ENCODE assay signal across 10 mouse cellular contexts in the genomic region with DNA sequence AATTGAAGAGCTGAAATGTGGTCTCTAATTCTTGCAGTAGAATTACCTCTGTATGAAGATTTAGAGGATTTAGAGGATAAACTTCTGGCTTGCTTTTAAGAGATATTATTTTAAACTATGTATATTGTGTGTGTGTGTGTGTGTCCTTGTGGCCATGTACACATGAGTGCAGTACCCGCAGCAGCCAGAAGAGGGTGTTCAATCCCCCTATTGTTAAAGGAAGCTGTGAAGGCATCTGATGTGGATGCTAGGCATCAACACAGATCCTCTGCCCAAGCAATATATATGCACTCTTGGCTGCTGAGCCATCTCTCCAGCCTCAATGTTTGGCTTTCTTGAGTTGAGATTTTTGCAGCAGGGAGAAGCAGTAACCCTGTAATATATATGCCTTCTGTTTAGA.
DNase-seq lines count a peak whose midpoint lies in the region; ATAC-seq and TF ChIP-seq lines count a peak whose summit lies in the region.
"Had no signal": no experiment of that assay in that cellular context is flagged by ENCODE, and none has a peak within 500 bp of the region (broad histone marks: within the 10 kb centered on the region; RNA-seq: fewer than 3 reads in every experiment).

No protein-coding gene starts in this region.

- H3K4me3 ChIP-seq in layer of hippocampus, adult 2 months, result no peak overlapping the region
- H3K4me3 ChIP-seq in cortical plate, adult 2 months (ENCODE audit: insufficient read depth, low read length), result no peak overlapping the region
- H3K4me3 ChIP-seq in forebrain, embryonic 15.5 days, result no peak overlapping the region

- DNase-seq in CD4-positive, CD25-positive, alpha-beta regulatory T cell, adult 2 months (ENCODE audit: low read depth, low spot score), result peak; percentile 62
- DNase-seq in layer of hippocampus, adult 2 months (ENCODE audit: low spot score in 2 of 2), result no peak
- DNase-seq in layer of hippocampus, adult 9-10 months (ENCODE audit: low spot score), result no peak
- peak; percentile 38 to 42 for DNase-seq in B cell, adult 2 months
- no peak for DNase-seq in Muller cell, postnatal 12 days (ENCODE audit: inconsistent ontology term)
- DNase-seq: heart, postnatal 10 days; lung, adult 18-20 months had no signal

- no peaks in the 10 kb centered on the region for H3K9me3 ChIP-seq in forebrain, embryonic 15.5 days

- ATAC-seq in CD4-positive, CD25-positive, alpha-beta regulatory T cell, adult 4 months, result no peak
- no peak for ATAC-seq in forebrain, embryonic 15.5 days (replicated peaks)

- H3K4me2 ChIP-seq in forebrain, embryonic 15.5 days (replicated peaks), result no peak overlapping the region

- H3K27me3 ChIP-seq in forebrain, embryonic 15.5 days, result no peaks in the 10 kb centered on the region

- 100% methylated on average over 1 of the region's 1 CpGs for WGBS in forebrain, embryonic 15.5 days

- no peak overlapping the region for H3K9ac ChIP-seq in forebrain, embryonic 15.5 days (replicated peaks)

- no peaks in the 10 kb centered on the region for H3K4me1 ChIP-seq in cortical plate, adult 2 months (ENCODE audit: control insufficient read depth, insufficient read depth, low read length)
- H3K4me1 ChIP-seq in forebrain, embryonic 15.5 days, result no peaks in the 10 kb centered on the region

- TF ChIP-seq POLR2A in cortical plate, adult 2 months (IDR thresholded peaks at IDR 0.05; ENCODE audit: extremely low read depth, insufficient read depth, low read length), result no peak

- H3K27ac ChIP-seq in layer of hippocampus, adult 2 months, result no peak overlapping the region
- no peak overlapping the region for H3K27ac ChIP-seq in cortical plate, adult 2 months (ENCODE audit: insufficient read depth, low read length)
- no peak overlapping the region for H3K27ac ChIP-seq in forebrain, embryonic 15.5 days (replicated peaks)

- no peaks in the 10 kb centered on the region for H3K36me3 ChIP-seq in forebrain, embryonic 15.5 days

- peak; percentile 58 for TF ChIP-seq CTCF in layer of hippocampus, adult 2 months (conservative IDR thresholded peaks at IDR 0.05)
- 0 out of 2 replicates have a peak, but pooled peaks have one; percentile 23 for TF ChIP-seq CTCF in cortical plate, adult 2 months (IDR thresholded peaks at IDR 0.05; ENCODE audit: extremely low read depth, insufficient read depth, low read length)

Comparison
In these comparisons a context has a peak if more than half of its experiments do, and no peak if none do; other contexts are left out.
1. DNase-seq: peak in CD4-positive, CD25-positive, alpha-beta regulatory T cell, adult 2 months (single experiment) and B cell, adult 2 months (2 of 2); none in layer of hippocampus, adult 2 months (0 of 2), layer of hippocampus, adult 9-10 months (single experiment) and Muller cell, postnatal 12 days (single experiment).